In genomic region chrX:102250150-102250890, GRCm38 (mm10) we compare ENCODE assay signal across 7 mouse cellular contexts. TPM values are rescaled to one million over a fixed set of nuclear protein-coding genes. Genes with fewer than 3 reads are reported as not detected.
DNase-seq lines count a peak whose midpoint lies in the region; ATAC-seq and TF ChIP-seq lines count a peak whose summit lies in the region.

No protein-coding gene starts in this region.

- 27% methylated on average over 68 of the region's 68 CpGs for WGBS in spleen, adult 2 months
- WGBS in embryonic facial prominence, embryonic 12.5 days = 14% methylated on average over 52 of the region's 68 CpGs
- WGBS in hindbrain, embryonic 13.5 days = 10% methylated on average over 54 of the region's 68 CpGs
- WGBS in lung, embryonic 16.5 days = 11% methylated on average over 57 of the region's 68 CpGs
- WGBS in stomach, embryonic 14.5 days = 15% methylated on average over 55 of the region's 68 CpGs

- peak overlapping the region; percentile 40; the same call in 1 of the 2 replicates for H3K4me3 ChIP-seq in spleen, adult 2 months (ENCODE audit: extremely low read depth, insufficient read depth, insufficient read length)
- H3K4me3 ChIP-seq in embryonic facial prominence, embryonic 12.5 days = peak overlapping the region; percentile 50
- H3K4me3 ChIP-seq in hindbrain, embryonic 13.5 days = peak overlapping the region; percentile 57
- H3K4me3 ChIP-seq in lung, embryonic 16.5 days (ENCODE audit: low read length) = peak overlapping the region; percentile 58
- H3K4me3 ChIP-seq in stomach, embryonic 14.5 days (ENCODE audit: low read depth, low read length) = peak overlapping the region; percentile 40

- H3K4me2 ChIP-seq in embryonic facial prominence, embryonic 12.5 days (replicated peaks) = peak overlapping the region; percentile 80
- H3K4me2 ChIP-seq in hindbrain, embryonic 13.5 days = peak overlapping the region; percentile 84
- peak overlapping the region; percentile 88 for H3K4me2 ChIP-seq in lung, embryonic 16.5 days (ENCODE audit: low read depth, low read length)
- peak overlapping the region; percentile 88 for H3K4me2 ChIP-seq in stomach, embryonic 14.5 days (replicated peaks; ENCODE audit: low read depth, low read length)

- peaks cover 4% of the 10 kb centered on the region; the same call in 1 of the 2 replicates for H3K4me1 ChIP-seq in spleen, adult 2 months (ENCODE audit: control insufficient read depth, insufficient read depth, insufficient read length)
- H3K4me1 ChIP-seq in embryonic facial prominence, embryonic 12.5 days = no peaks in the 10 kb centered on the region
- H3K4me1 ChIP-seq in hindbrain, embryonic 13.5 days (replicated peaks) = peaks cover 12% of the 10 kb centered on the region
- H3K4me1 ChIP-seq in lung, embryonic 16.5 days (replicated peaks; ENCODE audit: control insufficient read depth, insufficient read depth, low read length) = no peaks in the 10 kb centered on the region
- H3K4me1 ChIP-seq in stomach, embryonic 14.5 days (ENCODE audit: control insufficient read depth, insufficient read depth, low read length) = no peaks in the 10 kb centered on the region

- H3K36me3 ChIP-seq in spleen, adult 2 months (ENCODE audit: control insufficient read depth, insufficient read depth, low read length) = no peaks in the 10 kb centered on the region
- H3K36me3 ChIP-seq in embryonic facial prominence, embryonic 12.5 days = no peaks in the 10 kb centered on the region
- no peaks in the 10 kb centered on the region for H3K36me3 ChIP-seq in hindbrain, embryonic 13.5 days
- no peaks in the 10 kb centered on the region for H3K36me3 ChIP-seq in lung, embryonic 16.5 days (ENCODE audit: control insufficient read depth, insufficient read depth, low read length)
- H3K36me3 ChIP-seq in stomach, embryonic 14.5 days (ENCODE audit: control insufficient read depth, insufficient read depth, low read length) = no peaks in the 10 kb centered on the region

- no peak for ATAC-seq in embryonic facial prominence, embryonic 12.5 days (ENCODE audit: insufficient number of reproducible peaks, insufficient read depth, low FRiP score, low TSS enrichment)
- ATAC-seq in hindbrain, embryonic 13.5 days (ENCODE audit: low FRiP score) = no peak
- ATAC-seq in lung, embryonic 16.5 days (ENCODE audit: low read depth) = peak; percentile 23; the same call in 1 of the 2 replicates
- ATAC-seq in stomach, embryonic 14.5 days (ENCODE audit: insufficient number of reproducible peaks, insufficient read depth, low FRiP score, low read depth) = no peak

- no peak for TF ChIP-seq CTCF in spleen, adult 2 months (IDR thresholded peaks at IDR 0.05; ENCODE audit: extremely low read depth, insufficient read depth, insufficient read length, insufficient replicate concordance)

- DNase-seq in spleen, adult 2 months (ENCODE audit: low read depth in 1 of 2, low spot score in 2 of 2) = no peak
- no peak for DNase-seq in spleen, postnatal 36 days (ENCODE audit: low spot score in 2 of 2)
- DNase-seq in urinary bladder, postnatal 10 days (ENCODE audit: low spot score) = no peak

- H3K27me3 ChIP-seq in spleen, adult 2 months (ENCODE audit: control insufficient read depth, insufficient read depth, low read length) = peaks cover 8% of the 10 kb centered on the region; the same call in 1 of the 2 replicates
- H3K27me3 ChIP-seq in embryonic facial prominence, embryonic 12.5 days = peaks cover 48% of the 10 kb centered on the region
- peaks cover 77% of the 10 kb centered on the region for H3K27me3 ChIP-seq in hindbrain, embryonic 13.5 days
- peaks cover 42% of the 10 kb centered on the region for H3K27me3 ChIP-seq in lung, embryonic 16.5 days (ENCODE audit: control insufficient read depth, insufficient read depth, low read depth, low read length)
- H3K27me3 ChIP-seq in stomach, embryonic 14.5 days (ENCODE audit: control insufficient read depth, insufficient read depth, low read length) = peaks cover 15% of the 10 kb centered on the region; the same call in 1 of the 2 replicates

- TF ChIP-seq POLR2A in spleen, adult 2 months (IDR thresholded peaks at IDR 0.05; ENCODE audit: low read depth, low read length) = no peak

- H3K9me3 ChIP-seq in embryonic facial prominence, embryonic 12.5 days = no peaks in the 10 kb centered on the region
- no peaks in the 10 kb centered on the region for H3K9me3 ChIP-seq in hindbrain, embryonic 13.5 days
- peaks cover 3% of the 10 kb centered on the region; the same call in 1 of the 2 replicates for H3K9me3 ChIP-seq in lung, embryonic 16.5 days (ENCODE audit: control insufficient read depth, low read length)
- H3K9me3 ChIP-seq in stomach, embryonic 14.5 days (ENCODE audit: control insufficient read depth, low read depth, low read length) = no peaks in the 10 kb centered on the region

- peak overlapping the region; percentile 59; the same call in 1 of the 2 replicates for H3K9ac ChIP-seq in embryonic facial prominence, embryonic 12.5 days
- H3K9ac ChIP-seq in hindbrain, embryonic 13.5 days = peak overlapping the region; percentile 68
- peak overlapping the region; percentile 52 for H3K9ac ChIP-seq in lung, embryonic 16.5 days (ENCODE audit: low read length)
- H3K9ac ChIP-seq in stomach, embryonic 14.5 days (replicated peaks; ENCODE audit: low read depth, low read length) = no peak overlapping the region

- H3K27ac ChIP-seq in spleen, adult 2 months (ENCODE audit: insufficient read depth, low read length) = no peak overlapping the region
- H3K27ac ChIP-seq in embryonic facial prominence, embryonic 12.5 days = no peak overlapping the region
- no peak overlapping the region for H3K27ac ChIP-seq in hindbrain, embryonic 13.5 days
- no peak overlapping the region for H3K27ac ChIP-seq in lung, embryonic 16.5 days (ENCODE audit: low read length)
- H3K27ac ChIP-seq in stomach, embryonic 14.5 days (ENCODE audit: low read length) = no peak overlapping the region

RNA-seq across cellular contexts. Expression of gene Cited1, which starts 1.7 kb away (rescaled TPM):
- 0.58 and 1.2 TPM in 2 replicates for polyA plus RNA-seq in spleen, adult 2 months (2012; rRNA removed)
- 30.2 and 32.1 TPM in 2 replicates for polyA plus RNA-seq in embryonic facial prominence, embryonic 12.5 days (2016; fragmentation: Nextera tagmentation; extraction: Ambion mirVana)
- polyA plus RNA-seq in hindbrain, embryonic 13.5 days (2015; fragmentation: Nextera tagmentation; extraction: Ambion mirVana) = 10.1 and 10.8 TPM in 2 replicates
- 17.8 and 18.8 TPM in 2 replicates for polyA plus RNA-seq in lung, embryonic 16.5 days (2015; fragmentation: Nextera tagmentation; extraction: Ambion mirVana)
- polyA plus RNA-seq in stomach, embryonic 14.5 days (2014; fragmentation: Nextera tagmentation; extraction: Ambion mirVana) = 3.8 and 5.1 TPM in 2 replicates
